Mouse (Mus musculus) CH12.LX (cell line): ENCODE data around the gene Ubl4b.

Experiments
- CTCF ChIP-seq, 2 experiments: IDR thresholded peaks in 1 of 2; conservative IDR thresholded peaks in 1 of 2; 2 replicates each; pipeline ENCODE4 v1.5.1; 2011 to 2012; ENCODE audit warnings: low read depth in 2 of 2, low read length in 2 of 2, improper control_type of control experiment in 1 of 2, inconsistent platforms in 1 of 2, mild to moderate bottlenecking in 1 of 2, moderate library complexity in 1 of 2
- ETS1 ChIP-seq: conservative IDR thresholded peaks from 2 replicates; pipeline ENCODE4 v1.6.1; 2012; ENCODE audit warnings: low read depth, mild to moderate bottlenecking, inconsistent platforms, low read length, improper control_type of control experiment, moderate library complexity
- JUND ChIP-seq: conservative IDR thresholded peaks from 2 replicates; pipeline ENCODE4 v1.6.1; 2011; ENCODE audit warnings: low read depth, low read length, improper control_type of control experiment
- KAT2A ChIP-seq: IDR thresholded peaks from 2 replicates; pipeline ENCODE4 v1.6.1; 2012; ENCODE audit warnings: low read length, improper control_type of control experiment, inconsistent platforms; ENCODE audit not compliant: insufficient replicate concordance
- MAFK ChIP-seq: IDR thresholded peaks from 2 replicates; pipeline ENCODE4 v1.6.1; 2011; ENCODE audit warnings: low read length, improper control_type of control experiment; ENCODE audit not compliant: insufficient replicate concordance
- MXI1 ChIP-seq: IDR thresholded peaks from 2 replicates; pipeline ENCODE4 v1.6.1; 2011; ENCODE audit warnings: mild to moderate bottlenecking, low read depth, low read length, improper control_type of control experiment
- NRF1 ChIP-seq: IDR thresholded peaks from 2 replicates; pipeline ENCODE4 v1.6.1; 2014; ENCODE audit warnings: low read depth, mild to moderate bottlenecking, inconsistent platforms, low read length, improper control_type of control experiment, moderate library complexity
- PAX5 ChIP-seq: IDR thresholded peaks from 2 replicates; pipeline ENCODE4 v1.6.1; 2012; ENCODE audit warnings: low read length, inconsistent platforms, mixed read lengths
- POLR2A ChIP-seq: IDR thresholded peaks from 2 replicates; pipeline ENCODE4 v1.6.1; 2011; ENCODE audit warnings: low read depth, mild to moderate bottlenecking, improper control_type of control experiment, low read length
- POLR2AphosphoS2 ChIP-seq: IDR thresholded peaks from 2 replicates; pipeline ENCODE4 v1.6.1; 2011; ENCODE audit warnings: low read depth, low read length, improper control_type of control experiment
- SIN3A ChIP-seq: IDR thresholded peaks from 2 replicates; pipeline ENCODE4 v1.6.1; 2012; ENCODE audit warnings: low read length, improper control_type of control experiment, inconsistent platforms

DNA sequence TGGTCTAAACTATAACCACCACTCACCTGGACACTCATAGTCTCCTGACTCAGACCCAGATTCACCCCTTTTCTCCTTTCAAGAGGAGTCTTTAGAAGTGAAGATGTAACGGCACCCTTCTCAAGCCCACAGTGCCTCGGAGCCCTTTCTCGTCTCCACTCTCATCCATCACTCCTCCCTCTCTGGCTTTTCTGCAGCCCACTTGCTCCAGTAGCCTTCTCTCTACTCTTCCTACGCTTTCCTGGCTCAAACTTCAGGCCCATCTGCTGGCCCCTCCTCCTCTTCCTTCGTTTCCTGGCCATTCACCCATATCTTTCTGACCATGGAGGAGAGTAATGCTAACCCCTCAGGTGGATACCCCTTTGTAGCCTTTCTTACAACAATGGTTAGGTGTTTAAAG, 33.9 kb downstream of the Ubl4b start:
- TF ChIP-seq CTCF (conservative IDR thresholded peaks at IDR 0.05 in 1 of 2, IDR thresholded peaks at IDR 0.05 in 1 of 2; ENCODE audit: low read depth in 2 of 2, low read length in 2 of 2) (no peak), MXI1 (no peak), NRF1 (no peak), POLR2AphosphoS2 (no peak), POLR2A (no peak), ETS1 (no peak), KAT2A (no peak), SIN3A (no peak), MAFK (no peak), JUND (no peak), PAX5 (no peak)
